Mouse (Mus musculus): Measurements from ENCODE around the gene Camk2n1.

DNA sequence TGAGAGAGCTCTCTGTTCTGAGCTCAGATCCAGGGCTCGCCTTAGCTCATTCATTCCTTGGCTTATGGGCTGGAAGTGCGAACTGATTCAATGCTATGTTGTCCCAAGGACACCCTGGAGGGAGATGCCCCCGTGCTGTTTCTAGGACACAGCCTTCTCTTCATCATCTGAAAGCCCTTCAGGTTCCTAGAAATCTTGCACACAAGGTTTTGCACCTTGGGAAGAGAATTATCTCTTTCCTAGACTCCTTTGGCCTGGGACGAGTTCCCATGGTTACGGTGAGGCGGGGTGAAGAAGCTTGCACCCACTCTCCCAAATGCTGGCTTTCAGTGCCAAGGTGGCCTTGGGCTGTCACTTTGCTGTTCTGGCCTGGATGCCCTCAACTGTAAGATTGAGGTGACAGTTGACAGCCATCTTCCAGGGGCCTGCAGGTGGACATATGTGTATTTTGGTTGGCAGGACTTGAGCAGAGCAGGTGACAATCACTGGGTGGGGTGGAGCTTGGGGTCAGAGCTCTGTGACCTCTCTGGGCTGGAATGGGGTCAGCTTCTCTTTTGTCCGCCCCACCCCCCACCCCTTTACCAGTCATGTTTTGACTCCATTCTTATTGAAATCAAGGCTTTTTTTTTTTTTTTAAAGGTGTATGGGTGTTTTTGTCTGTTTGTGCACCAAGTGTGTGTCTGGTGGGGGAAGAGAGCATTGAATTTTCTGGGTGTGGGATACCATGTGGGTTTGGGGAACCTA, 5.1 kb upstream of the Camk2n1 start:
- TF ChIP-seq POLR2AphosphoS2 (IDR thresholded peaks at IDR 0.05; ENCODE audit: low read length): no peak
- TF ChIP-seq POLR2A (IDR thresholded peaks at IDR 0.05; ENCODE audit: control insufficient read depth in 1 of 2, insufficient read depth in 1 of 2, low read depth in 1 of 2, low read length in 2 of 2, poor library complexity in 1 of 2): no peak
